Mouse (Mus musculus): ENCODE measurements around the gene Cwf19l1. TPM values are rescaled to one million over a fixed set of nuclear protein-coding genes. Genes with fewer than 3 reads are reported as not detected.

Cwf19l1 gene
- polyA plus RNA-seq, 1 experiment from 2014 or later, result 30.6 TPM

DNA sequence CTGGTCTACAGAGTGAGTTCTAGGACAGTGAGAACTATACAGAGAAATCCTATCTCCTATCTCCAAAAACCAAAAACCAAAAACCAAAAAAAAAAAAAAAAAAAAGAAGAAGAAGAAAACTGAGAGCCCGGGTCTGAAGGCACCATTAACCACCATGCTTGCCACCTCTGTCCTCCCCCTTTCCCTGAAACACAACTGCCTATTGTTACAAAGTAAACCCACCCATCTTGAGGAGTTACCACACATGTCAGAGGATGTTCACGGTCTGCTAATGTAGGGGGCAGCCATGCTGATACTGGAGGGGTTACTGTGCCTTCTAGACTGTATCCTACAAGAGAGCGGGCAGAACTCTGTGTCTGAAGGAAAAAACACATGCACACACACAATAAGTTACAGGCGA is 58.7 kb downstream of the Cwf19l1 start:
- no peak for ATAC-seq (ENCODE audit: insufficient number of reproducible peaks, insufficient read depth, low FRiP score, low read depth)
- no peaks in the 10 kb centered on the region for H3K9me3 ChIP-seq (ENCODE audit: control insufficient read depth, low read depth, low read length)
- no peaks in the 10 kb centered on the region for H3K4me1 ChIP-seq (ENCODE audit: control insufficient read depth, insufficient read depth, low read length)
- H3K4me2 ChIP-seq (replicated peaks; ENCODE audit: low read depth, low read length), result no peak overlapping the region
- H3K9ac ChIP-seq (replicated peaks; ENCODE audit: low read depth, low read length), result no peak overlapping the region
- H3K4me3 ChIP-seq (ENCODE audit: low read depth, low read length), result no peak overlapping the region
- peaks cover 43% of the 10 kb centered on the region for H3K36me3 ChIP-seq (ENCODE audit: control insufficient read depth, insufficient read depth, low read length)
- H3K27me3 ChIP-seq (ENCODE audit: control insufficient read depth, insufficient read depth, low read length), result no peaks in the 10 kb centered on the region
- WGBS, result 86% methylated on average over 4 of the region's 4 CpGs
- H3K27ac ChIP-seq (ENCODE audit: low read length), result no peak overlapping the region

DNA sequence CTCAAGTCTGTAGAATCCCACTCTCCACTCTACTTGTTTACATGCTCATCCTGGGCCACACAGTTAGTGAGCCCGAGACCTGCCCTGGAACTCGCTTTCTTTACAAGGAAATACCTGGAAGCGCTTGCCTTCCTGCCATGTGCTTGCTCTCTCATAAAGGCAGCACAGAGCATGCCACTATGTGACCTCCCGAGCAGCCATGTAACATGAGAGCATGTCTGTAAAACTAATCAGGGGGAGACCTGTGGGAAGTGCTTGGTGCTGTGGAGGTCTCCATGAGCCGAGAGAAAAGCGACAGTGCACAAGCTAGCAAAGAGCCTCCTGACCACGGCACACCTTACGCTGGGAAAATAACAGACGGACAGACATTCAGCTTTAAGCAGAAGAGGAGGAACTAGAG is 59.2 kb downstream of the Cwf19l1 start:
- no peak for ATAC-seq (ENCODE audit: insufficient number of reproducible peaks, insufficient read depth, low FRiP score, low read depth)
- no peaks in the 10 kb centered on the region for H3K27me3 ChIP-seq (ENCODE audit: control insufficient read depth, insufficient read depth, low read length)
- H3K4me3 ChIP-seq (ENCODE audit: low read depth, low read length), result no peak overlapping the region
- H3K27ac ChIP-seq (ENCODE audit: low read length), result no peak overlapping the region
- H3K4me1 ChIP-seq (ENCODE audit: control insufficient read depth, insufficient read depth, low read length), result no peaks in the 10 kb centered on the region
- H3K36me3 ChIP-seq (ENCODE audit: control insufficient read depth, insufficient read depth, low read length), result peaks cover 40% of the 10 kb centered on the region
- H3K9ac ChIP-seq (replicated peaks; ENCODE audit: low read depth, low read length), result no peak overlapping the region
- 82% methylated on average over 9 of the region's 9 CpGs for WGBS
- no peaks in the 10 kb centered on the region for H3K9me3 ChIP-seq (ENCODE audit: control insufficient read depth, low read depth, low read length)
- H3K4me2 ChIP-seq (replicated peaks; ENCODE audit: low read depth, low read length), result no peak overlapping the region

DNA sequence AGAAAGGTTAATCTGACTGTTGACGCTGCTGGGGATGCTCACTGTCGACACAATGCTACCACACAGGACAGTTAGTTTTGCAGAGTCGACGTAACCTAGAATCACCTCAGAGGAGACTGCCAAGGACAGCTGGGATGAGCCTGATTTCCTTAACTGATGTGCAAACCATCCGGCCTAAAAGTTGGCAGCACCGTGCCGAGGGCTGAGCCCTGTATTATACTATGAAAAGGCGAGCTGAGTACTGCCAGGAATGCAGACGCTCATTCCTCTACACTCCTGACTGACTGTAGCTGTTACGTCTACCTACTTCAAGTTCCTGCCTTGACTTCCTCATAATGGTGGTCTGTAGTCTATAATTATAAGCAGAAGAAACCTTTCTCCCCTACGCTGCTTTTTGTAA is 60.7 kb downstream of the Cwf19l1 start:
- no peak overlapping the region for H3K4me3 ChIP-seq (ENCODE audit: low read depth, low read length)
- no peaks in the 10 kb centered on the region for H3K9me3 ChIP-seq (ENCODE audit: control insufficient read depth, low read depth, low read length)
- no peak overlapping the region for H3K9ac ChIP-seq (replicated peaks; ENCODE audit: low read depth, low read length)
- peaks cover 30% of the 10 kb centered on the region for H3K36me3 ChIP-seq (ENCODE audit: control insufficient read depth, insufficient read depth, low read length)
- H3K4me2 ChIP-seq (replicated peaks; ENCODE audit: low read depth, low read length), result no peak overlapping the region
- ATAC-seq (ENCODE audit: insufficient number of reproducible peaks, insufficient read depth, low FRiP score, low read depth), result no peak
- WGBS, result 83% methylated on average over 11 of the region's 11 CpGs
- H3K27ac ChIP-seq (ENCODE audit: low read length), result no peak overlapping the region
- no peaks in the 10 kb centered on the region for H3K27me3 ChIP-seq (ENCODE audit: control insufficient read depth, insufficient read depth, low read length)
- H3K4me1 ChIP-seq (ENCODE audit: control insufficient read depth, insufficient read depth, low read length), result no peaks in the 10 kb centered on the region

DNA sequence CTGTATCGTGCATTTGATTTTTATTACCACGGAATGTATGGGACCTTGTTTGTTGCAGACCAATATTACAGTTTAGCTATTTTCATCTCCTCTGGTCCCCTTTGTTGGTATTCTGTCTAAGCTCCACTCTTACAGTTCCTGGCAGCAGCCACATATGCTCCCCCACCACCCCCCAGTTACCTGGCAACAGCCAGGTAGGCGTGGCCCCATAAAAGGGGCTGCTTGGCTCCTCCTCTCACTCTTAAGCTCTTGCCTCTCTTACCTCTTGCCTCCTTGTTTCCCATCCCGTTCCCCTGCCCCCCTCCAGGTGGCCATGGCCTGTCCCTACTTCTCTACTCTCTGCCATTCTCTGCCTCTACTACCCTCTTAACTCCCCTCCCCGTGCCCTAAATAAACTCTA is 64.5 kb downstream of the Cwf19l1 start:
- 51% methylated on average over 5 of the region's 5 CpGs for WGBS
- no peak overlapping the region for H3K4me2 ChIP-seq (replicated peaks; ENCODE audit: low read depth, low read length)
- H3K36me3 ChIP-seq (ENCODE audit: control insufficient read depth, insufficient read depth, low read length), result peaks cover 11% of the 10 kb centered on the region; the same call in 1 of the 2 replicates
- ATAC-seq (ENCODE audit: insufficient number of reproducible peaks, insufficient read depth, low FRiP score, low read depth), result no peak
- H3K4me3 ChIP-seq (ENCODE audit: low read depth, low read length), result no peak overlapping the region
- H3K27ac ChIP-seq (ENCODE audit: low read length), result no peak overlapping the region
- no peak overlapping the region for H3K9ac ChIP-seq (replicated peaks; ENCODE audit: low read depth, low read length)
- no peaks in the 10 kb centered on the region for H3K9me3 ChIP-seq (ENCODE audit: control insufficient read depth, low read depth, low read length)
- H3K27me3 ChIP-seq (ENCODE audit: control insufficient read depth, insufficient read depth, low read length), result no peaks in the 10 kb centered on the region
- 0 out of 2 replicates have a peak, but pooled peaks cover 3% of the 10 kb centered on the region for H3K4me1 ChIP-seq (ENCODE audit: control insufficient read depth, insufficient read depth, low read length)

DNA sequence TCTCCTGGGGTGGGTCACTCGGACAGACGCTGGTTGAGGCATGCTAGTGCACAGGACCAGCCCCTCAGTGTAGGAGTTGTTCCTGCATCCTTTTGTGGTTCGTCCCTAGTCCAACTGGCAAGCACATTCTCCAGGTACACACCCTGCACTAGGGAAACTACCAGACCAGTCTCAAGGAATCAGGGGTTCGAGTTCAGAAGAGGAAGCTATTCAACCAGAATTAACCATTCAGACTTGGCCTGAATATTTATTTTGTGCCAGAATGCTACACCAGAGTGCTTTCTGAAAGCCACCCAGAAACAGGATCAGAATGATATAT is 65.8 kb downstream of the Cwf19l1 start:
- no peaks in the 10 kb centered on the region for H3K9me3 ChIP-seq (ENCODE audit: control insufficient read depth, low read depth, low read length)
- no peaks in the 10 kb centered on the region for H3K27me3 ChIP-seq (ENCODE audit: control insufficient read depth, insufficient read depth, low read length)
- WGBS, result 10% methylated on average over 4 of the region's 4 CpGs
- 0 out of 2 replicates have a peak, but pooled peaks cover 3% of the 10 kb centered on the region for H3K4me1 ChIP-seq (ENCODE audit: control insufficient read depth, insufficient read depth, low read length)
- H3K9ac ChIP-seq (replicated peaks; ENCODE audit: low read depth, low read length), result peak overlapping the region; percentile 78; the same call in 1 of the 2 replicates
- no peak for ATAC-seq (ENCODE audit: insufficient number of reproducible peaks, insufficient read depth, low FRiP score, low read depth)
- H3K27ac ChIP-seq (ENCODE audit: low read length), result peak overlapping the region; percentile 10; the same call in 1 of the 2 replicates
- peak overlapping the region; percentile 79 for H3K4me3 ChIP-seq (ENCODE audit: low read depth, low read length)
- H3K4me2 ChIP-seq (replicated peaks; ENCODE audit: low read depth, low read length), result peak overlapping the region; percentile 83
- peaks cover 9% of the 10 kb centered on the region for H3K36me3 ChIP-seq (ENCODE audit: control insufficient read depth, insufficient read depth, low read length)

DNA sequence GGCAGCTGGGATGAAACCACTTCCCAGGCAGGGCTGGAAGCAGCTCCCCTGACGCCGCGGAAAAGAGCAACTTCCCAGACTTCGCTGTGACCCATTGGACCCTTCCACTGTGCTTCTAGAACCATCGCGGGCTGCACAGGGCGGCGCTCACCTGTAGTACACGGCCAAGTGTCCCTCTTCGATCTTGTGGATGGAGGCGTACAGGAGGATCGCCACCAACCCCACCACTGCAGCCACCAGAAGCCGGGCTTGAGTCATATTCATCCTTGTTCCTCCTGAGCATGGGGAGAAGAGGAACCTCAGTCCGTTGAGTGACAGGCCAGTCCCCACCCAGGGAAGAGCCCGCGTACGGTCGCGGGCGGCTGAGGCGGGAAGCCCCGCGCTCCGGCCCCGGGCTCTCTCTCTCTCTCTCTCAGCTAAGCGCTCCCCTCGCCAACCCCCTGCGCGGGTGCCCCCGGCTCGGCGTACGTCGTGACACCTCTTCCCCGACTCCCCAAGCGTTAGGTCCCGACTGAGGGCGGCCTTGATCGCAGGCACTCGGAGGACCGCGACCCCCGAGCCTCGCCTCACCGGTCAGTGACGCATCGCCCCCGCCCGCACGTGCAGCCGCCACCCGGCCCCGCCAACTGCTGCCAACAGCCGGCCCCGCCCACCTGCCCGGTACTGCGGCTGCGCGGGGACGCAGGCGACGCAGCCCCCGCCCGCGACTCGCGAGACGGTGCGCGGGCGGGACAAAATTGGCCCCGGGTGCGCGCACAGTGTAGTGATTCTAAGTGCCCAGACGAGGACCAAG is 66.4 kb downstream of the Cwf19l1 start, which contains the start of gene Erlin1:
Gene Erlin1, minus strand, starts transcription at position 665 of the 793 bp plus-strand sequence.
- H3K9ac ChIP-seq (replicated peaks; ENCODE audit: low read depth, low read length), result peak within 1 kb of the TSS; percentile 78
- 0 out of 2 replicates have a peak, but pooled peaks cover 3% of the 10 kb centered on the region for H3K4me1 ChIP-seq (ENCODE audit: control insufficient read depth, insufficient read depth, low read length)
- H3K36me3 ChIP-seq (ENCODE audit: control insufficient read depth, insufficient read depth, low read length), result peaks cover 7% of the 10 kb centered on the region
- no peaks in the 10 kb centered on the region for H3K9me3 ChIP-seq (ENCODE audit: control insufficient read depth, low read depth, low read length)
- H3K27ac ChIP-seq (ENCODE audit: low read length), result peak within 1 kb of the TSS; percentile 69; the same call in 1 of the 2 replicates
- no peaks in the 10 kb centered on the region for H3K27me3 ChIP-seq (ENCODE audit: control insufficient read depth, insufficient read depth, low read length)
- H3K4me2 ChIP-seq (replicated peaks; ENCODE audit: low read depth, low read length), result peak within 1 kb of the TSS; percentile 83
- peak; percentile 92 for ATAC-seq (ENCODE audit: insufficient number of reproducible peaks, insufficient read depth, low FRiP score, low read depth)
- peak within 1 kb of the TSS; percentile 79 for H3K4me3 ChIP-seq (ENCODE audit: low read depth, low read length)
- WGBS, result under 1% methylated on average over 74 of the region's 75 CpGs

DNA sequence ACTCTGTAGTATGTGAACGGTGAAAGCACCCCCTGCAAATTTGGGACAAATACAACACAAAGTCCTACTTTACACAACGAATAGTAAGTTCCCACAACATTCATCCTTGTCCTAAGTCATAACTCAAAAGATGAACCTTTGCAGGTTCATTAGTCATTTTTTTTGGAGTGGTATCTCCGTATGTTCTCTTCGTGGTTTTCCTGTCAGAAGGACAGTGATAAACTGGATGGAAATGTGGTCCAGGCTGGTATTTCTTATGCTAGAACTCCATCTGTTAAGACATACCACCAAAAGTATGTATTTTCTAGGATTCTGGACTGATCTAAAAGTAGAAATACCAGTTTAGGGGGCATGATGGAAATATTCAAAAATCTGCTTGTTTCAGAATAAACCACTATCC is 67.4 kb downstream of the Cwf19l1 start:
- Histone ChIP-seq H3K4me3 (ENCODE audit: low read depth, low read length) (peak overlapping the region; percentile 79), H3K4me1 (ENCODE audit: control insufficient read depth, insufficient read depth, low read length) (0 out of 2 replicates have a peak, but pooled peaks cover 3% of the 10 kb centered on the region), H3K9me3 (ENCODE audit: control insufficient read depth, low read depth, low read length) (no peaks in the 10 kb centered on the region), H3K27me3 (ENCODE audit: control insufficient read depth, insufficient read depth, low read length) (no peaks in the 10 kb centered on the region), H3K36me3 (ENCODE audit: control insufficient read depth, insufficient read depth, low read length) (peaks cover 7% of the 10 kb centered on the region), H3K4me2 (replicated peaks; ENCODE audit: low read depth, low read length) (peak overlapping the region; percentile 83), H3K27ac (ENCODE audit: low read length) (no peak overlapping the region), H3K9ac (replicated peaks; ENCODE audit: low read depth, low read length) (no peak overlapping the region)
- no peak for ATAC-seq (ENCODE audit: insufficient number of reproducible peaks, insufficient read depth, low FRiP score, low read depth)
- 74% methylated on average over 4 of the region's 4 CpGs for WGBS

DNA sequence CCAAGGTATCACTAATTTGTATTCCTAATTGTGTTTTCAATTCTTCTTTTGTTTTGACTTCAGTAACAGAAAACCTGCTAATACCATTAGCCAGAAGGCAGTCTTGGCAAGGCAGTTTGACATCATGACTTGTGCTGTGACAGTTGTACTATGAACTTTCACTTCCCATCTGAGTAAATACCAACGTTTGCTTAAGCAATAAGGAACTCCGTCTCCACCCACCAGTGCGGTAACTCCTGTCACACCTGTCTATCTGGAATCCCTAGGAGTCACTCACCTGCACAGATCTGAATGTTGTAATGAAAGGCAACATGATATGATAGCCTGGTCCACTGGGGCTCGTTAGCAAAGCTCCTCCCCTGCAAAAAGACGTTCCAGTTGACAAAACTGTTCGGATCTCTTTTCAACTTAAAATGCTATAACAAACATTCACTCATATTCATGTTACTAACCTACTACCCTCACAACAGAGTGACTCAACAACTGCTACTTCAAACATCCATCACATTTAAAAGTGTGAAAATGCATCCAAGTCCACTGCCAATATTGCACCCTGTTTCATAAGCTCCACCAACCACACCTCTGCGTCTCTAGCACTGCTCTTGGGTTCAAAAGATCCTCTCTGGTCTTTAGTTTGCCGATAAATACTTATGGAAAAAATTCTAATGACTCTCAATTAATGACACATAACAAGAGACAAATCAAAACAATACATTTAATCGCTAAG is 68.2 kb downstream of the Cwf19l1 start:
- no peak overlapping the region for H3K4me3 ChIP-seq (ENCODE audit: low read depth, low read length)
- H3K9ac ChIP-seq (replicated peaks; ENCODE audit: low read depth, low read length), result no peak overlapping the region
- 0 out of 2 replicates have a peak, but pooled peaks cover 3% of the 10 kb centered on the region for H3K4me1 ChIP-seq (ENCODE audit: control insufficient read depth, insufficient read depth, low read length)
- no peak overlapping the region for H3K27ac ChIP-seq (ENCODE audit: low read length)
- peak overlapping the region; percentile 18 for H3K4me2 ChIP-seq (replicated peaks; ENCODE audit: low read depth, low read length)
- WGBS, result 69% methylated on average over 9 of the region's 9 CpGs
- no peak for ATAC-seq (ENCODE audit: insufficient number of reproducible peaks, insufficient read depth, low FRiP score, low read depth)
- H3K27me3 ChIP-seq (ENCODE audit: control insufficient read depth, insufficient read depth, low read length), result no peaks in the 10 kb centered on the region
- no peaks in the 10 kb centered on the region for H3K9me3 ChIP-seq (ENCODE audit: control insufficient read depth, low read depth, low read length)
- peaks cover 7% of the 10 kb centered on the region for H3K36me3 ChIP-seq (ENCODE audit: control insufficient read depth, insufficient read depth, low read length)

All from stomach, embryonic 14.5 days (tissue).